Mouse (Mus musculus) stomach, postnatal 0 days (tissue): ENCODE results near the gene Chil1.

ENCODE experiments used
- CTCF ChIP-seq: IDR thresholded peaks from 2 replicates; pipeline ENCODE4 v1.5.1; 2016; ENCODE audit warnings: antibody characterized with exemption, low read depth, mild to moderate bottlenecking, moderate library complexity
- EP300 ChIP-seq: optimal IDR thresholded peaks from 2 replicates; pipeline ENCODE3; 2016; ENCODE audit warnings: antibody characterized with exemption

GRCm38 (mm10) chr1:134193674-134194197 lies 11.8 kb downstream of the Chil1 start:
- TF ChIP-seq CTCF (no peak), EP300 (no peak)
